Mouse (Mus musculus) CD4-positive helper T cell, adult 2 months (primary cell): ENCODE measurements around the gene Gm3500.
"Not testable (repeated sequence)": the region's sequence is repeated elsewhere in the genome, so short reads cannot be mapped to it uniquely, and the experiment has no call there.

Source experiments
- DNase-seq: peaks from one replicate; pipeline ENCODE4 v3.0.0-alpha.2; 2012; ENCODE audit warnings: low read depth, missing footprints, low spot score

Gm3500 gene

GRCm38 (mm10) chr14:5388949-5389348 is at the start of gene Gm3500:
Gene Gm3500, minus strand, starts transcription at chr14:5389049.
- not testable (repeated sequence) for DNase-seq

DNA sequence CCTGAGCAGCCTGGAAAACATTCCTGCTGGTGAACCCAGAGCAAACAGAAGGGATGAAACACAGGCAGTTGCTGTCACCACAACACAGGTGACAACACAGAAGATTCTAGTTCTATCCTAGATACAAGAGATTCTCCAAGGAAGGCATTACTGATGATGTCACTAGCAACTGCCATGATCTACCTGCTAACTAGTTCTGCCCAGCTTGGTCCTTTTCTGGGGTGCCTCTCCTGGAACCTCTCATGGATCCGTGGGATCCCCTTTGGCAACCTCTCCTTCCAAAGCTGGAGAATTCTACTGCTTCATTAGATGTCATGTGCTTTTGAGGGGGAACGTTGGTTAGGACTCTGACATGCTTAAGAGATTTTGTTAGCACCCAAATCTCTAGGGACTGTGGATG is 54.0 kb downstream of the Gm3500 start, which contains the start of gene Gm3542:
Gm3542 (minus strand) TSS at position 101 of the 400 bp plus-strand sequence.
- DNase-seq: not testable (repeated sequence)
